Mouse (Mus musculus) frontal cortex, postnatal 14 days (tissue): ENCODE results near the gene Klhl7.

Experiments used
- DNase-seq, 2 experiments: peaks; one replicate each; pipeline ENCODE4 v3.0.0; 2022; ENCODE audit warnings: low spot score in 2 of 2

Gene Klhl7

DNA sequence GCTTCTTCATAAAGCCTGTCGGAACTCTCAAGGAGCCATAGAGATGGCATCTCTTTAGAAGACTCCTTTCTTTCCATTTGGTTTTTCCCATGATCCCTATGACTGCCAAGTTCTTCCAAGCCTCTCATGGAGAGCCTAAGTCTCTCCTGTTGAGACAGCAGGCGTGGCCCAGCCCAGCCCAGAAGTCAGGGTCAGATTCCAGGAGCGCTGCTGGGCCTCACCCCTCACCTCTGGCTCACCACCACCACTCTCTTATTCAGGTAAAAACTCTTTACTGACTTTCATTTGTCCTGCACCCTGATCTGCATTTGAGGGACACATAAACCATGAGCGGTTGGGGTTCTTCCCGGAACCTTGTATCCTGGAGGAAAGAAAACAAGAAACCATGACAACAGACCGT lies 69.5 kb downstream of the Klhl7 start:
- DNase-seq = no peak

DNA sequence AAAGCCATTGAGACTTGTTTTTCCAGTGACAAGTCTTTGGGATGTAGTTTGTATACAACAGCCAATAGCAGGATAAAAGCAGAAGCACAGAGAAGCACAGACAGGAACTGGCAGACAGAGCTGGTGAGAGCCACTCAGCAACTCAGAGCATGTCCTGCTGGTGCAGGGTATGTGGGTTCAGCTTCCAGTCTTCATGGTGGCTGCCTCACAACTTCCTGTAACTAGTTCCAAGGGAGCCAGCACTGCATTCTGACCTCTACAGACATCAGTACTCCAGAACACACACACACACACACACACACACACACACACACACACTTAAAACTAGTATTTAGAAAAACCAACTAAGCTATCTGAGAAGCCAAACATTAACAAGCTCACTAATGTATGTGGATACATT lies 71.7 kb downstream of the Klhl7 start:
- no peak for DNase-seq

- no peak for DNase-seq
Measured at GRCm38 (mm10) chr5:24181514-24182295, 81.3 kb downstream of the Klhl7 start.

- no peak for DNase-seq
Measured at GRCm38 (mm10) chr5:24182296-24182734, 81.9 kb downstream of the Klhl7 start.

DNA sequence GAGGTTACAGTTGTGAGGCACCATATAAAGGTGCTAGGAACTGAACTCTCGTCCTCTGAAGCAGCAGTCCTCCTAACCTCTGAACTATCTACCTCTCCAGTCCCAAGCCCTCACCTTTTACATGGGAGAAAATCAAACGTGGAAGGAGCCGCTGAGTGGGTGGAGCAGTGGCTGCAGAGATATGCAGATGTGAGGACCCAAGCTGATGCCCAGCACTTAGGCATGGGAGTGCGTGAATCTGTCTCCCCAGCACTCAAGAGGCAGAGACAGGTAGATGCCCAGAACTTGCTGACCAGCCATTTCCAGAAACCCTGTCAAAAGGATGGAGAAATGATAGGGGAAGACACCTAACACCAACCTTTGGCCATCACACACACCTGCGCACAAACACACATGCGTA lies 82.7 kb downstream of the Klhl7 start:
- no peak for DNase-seq

DNA sequence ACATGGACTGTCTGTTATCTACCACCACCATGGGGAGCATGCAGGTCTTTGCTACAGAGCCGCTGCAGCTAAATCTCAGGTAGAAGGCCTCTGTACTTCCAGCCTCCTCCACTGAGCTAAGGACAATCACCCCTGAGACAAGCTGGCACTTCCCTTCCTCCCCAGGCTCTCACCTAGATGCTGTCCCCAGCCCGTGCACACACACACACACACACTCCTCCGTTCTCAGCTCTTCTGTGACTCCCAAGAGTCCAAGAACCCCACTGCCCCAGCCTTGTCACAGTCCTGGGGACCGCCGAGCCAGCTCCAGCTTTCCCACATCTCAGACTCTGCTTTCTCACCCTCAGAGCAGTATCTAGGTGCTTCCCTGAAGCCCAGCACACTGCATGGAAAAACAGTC lies 83.6 kb downstream of the Klhl7 start:
- DNase-seq = no peak

DNA sequence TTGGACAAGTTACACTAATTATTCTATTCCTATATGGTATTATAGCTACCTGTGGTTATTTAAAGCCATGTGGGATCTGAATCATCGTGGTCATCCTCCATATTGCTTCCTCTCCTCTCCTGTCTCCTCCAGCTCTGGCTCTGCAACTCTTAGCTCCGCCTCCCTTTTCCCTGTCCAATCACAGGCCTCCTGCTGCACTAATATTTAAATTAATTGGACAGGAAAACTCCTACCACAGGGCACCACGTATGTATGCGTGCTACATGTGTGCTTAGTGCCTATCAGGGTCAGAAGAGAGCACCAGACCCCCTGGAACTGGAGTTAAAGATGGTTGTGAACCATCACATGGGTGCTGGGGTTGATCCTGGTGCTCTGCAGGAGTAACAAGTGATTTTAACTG lies 88.1 kb downstream of the Klhl7 start:
- no peak for DNase-seq

DNA sequence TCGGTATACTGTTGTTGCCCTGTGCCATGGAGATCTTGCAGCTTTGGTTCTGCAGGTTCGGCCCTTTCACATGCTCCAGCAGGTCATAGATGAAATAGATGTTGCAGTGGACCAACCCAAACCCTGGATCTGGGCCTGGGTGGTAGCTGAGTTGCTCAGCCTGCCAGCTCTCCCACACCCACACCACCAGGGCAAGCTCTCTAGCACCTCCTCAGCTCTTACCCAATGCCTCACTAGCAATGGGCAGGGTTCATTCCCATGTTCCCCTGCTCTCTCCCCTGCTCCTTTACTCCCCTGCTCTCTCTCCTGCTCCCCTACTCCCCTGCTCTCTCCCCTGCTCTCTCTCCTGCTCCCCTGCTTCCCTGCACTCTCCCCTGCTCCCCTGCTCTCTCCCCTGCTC lies 91.4 kb downstream of the Klhl7 start:
- DNase-seq = no peak

DNA sequence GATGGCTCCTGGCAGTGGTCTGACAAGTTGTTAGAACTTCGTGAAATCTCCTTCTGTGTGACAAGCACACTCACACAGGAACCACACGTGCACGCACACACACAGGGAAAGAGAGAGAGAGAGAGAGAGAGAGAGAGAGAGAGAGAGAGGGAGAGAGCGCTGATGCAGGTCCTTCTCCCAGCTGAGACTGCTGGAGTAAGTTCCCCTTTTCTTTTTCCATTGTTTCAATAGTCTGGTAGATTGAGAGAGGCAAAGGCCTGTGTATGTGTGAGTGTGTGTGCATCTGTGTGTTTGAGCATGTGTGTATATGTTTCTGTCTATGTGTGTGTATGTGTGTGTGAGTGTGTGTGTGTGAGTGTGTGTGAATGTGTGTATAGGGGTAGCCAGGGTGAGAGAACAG lies 100.6 kb downstream of the Klhl7 start:
- DNase-seq = no peak

DNA sequence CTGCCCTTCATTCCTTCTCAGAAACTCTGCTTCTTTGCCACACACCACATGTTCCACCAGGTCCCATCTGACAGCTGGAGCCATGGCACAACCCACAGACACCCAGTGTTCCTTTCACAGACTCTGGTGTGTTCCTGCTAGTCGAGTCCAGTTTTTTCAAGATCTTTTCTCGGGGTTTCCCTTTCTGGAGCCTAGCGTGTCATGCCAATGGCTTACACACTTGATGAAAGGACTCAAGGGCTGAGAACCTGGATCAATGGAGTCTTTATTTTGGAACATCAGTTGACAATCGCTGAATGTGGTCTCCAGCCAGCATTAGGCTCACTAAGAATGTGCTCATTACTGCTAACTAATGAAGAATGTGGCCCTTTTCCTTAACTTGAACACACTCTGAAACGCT lies 102.1 kb downstream of the Klhl7 start:
- DNase-seq = peak in 1 of 2 experiments; percentile 46

DNA sequence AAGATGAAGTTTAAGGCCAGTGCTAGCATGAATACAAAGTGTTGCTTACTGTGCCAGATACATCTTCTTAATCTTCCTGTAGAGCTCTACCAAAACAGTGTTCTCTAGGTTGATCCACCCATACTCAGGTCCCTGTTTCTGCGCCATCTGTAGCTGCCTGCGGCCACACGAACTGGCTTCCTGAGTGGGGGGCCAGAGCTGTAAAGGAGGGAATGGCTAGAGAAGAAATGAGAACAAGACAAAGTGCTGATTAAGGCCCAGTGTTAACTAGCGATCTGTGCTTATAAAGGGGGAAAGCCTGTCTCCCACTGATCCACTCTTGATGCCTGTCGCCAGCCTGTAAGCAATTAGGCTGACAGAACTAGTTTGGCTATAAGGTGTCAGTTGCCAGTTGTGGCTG lies 102.9 kb downstream of the Klhl7 start:
- no peak for DNase-seq

DNA sequence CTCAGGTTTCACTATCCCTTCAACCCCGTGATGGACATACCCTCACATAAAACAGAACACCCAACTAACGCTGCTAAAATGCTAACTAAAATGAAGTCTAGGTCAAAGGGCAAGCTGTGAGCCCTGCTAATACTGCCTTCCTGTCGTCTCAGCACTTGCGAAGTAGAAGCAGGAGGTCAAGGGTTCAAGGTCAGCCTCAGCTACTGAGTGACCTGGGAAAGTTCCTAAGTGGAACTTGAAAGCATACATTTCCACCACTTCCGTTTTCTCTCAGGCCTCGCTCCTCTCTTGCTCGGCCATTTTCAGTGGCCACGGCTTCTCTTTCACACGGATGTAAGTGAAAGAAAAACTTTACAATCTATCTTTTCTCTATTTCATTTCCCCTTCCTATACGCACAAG lies 107.6 kb downstream of the Klhl7 start:
- no peak for DNase-seq

DNA sequence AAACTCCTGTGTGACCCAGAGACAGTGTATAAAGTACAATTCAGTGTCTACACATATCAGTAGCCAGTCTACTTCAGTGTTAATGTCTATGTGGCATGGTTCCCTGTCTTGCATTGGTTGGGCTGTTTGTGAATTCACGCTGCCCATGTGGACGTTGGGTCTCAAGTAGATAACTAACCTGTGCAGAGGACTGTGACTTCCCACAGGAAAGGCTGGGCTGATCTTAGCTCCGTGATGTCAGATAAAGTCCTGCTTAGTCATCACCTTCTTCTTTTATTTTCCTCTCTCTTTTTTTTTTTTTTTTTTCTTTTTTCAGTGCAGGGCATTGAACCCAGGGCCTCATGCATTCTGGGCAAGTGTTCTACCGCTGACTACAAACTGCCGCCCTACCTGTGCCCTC lies 108.1 kb downstream of the Klhl7 start:
- no peak for DNase-seq
